ENCODE assay signal across 8 mouse cellular contexts in the genomic region with DNA sequence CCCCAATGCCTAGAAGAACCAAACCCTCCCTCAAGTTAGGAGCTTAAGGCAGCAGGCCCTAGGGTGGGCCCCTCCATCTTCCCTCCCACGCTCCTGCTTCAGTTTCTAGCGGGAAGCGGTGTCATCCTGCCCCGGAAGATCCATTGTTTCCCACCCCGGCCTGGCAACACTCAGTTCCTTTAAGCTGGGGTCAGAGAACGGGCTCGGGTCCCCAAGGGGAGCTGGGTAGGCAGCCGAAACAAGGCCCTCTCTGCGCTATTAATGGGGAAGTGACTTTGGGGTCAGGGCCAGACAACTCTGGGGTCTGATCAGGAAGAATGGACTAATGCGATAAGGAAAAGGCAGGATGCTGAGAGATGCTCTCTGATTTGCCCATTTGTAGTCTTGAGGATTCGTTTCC. TPM values are rescaled to one million over a fixed set of nuclear protein-coding genes. Genes with fewer than 3 reads are reported as not detected.
DNase-seq lines count a peak whose midpoint lies in the region; ATAC-seq and TF ChIP-seq lines count a peak whose summit lies in the region.

No protein-coding gene starts in this region.

- TF ChIP-seq POLR2A in ES-Bruce4 (IDR thresholded peaks at IDR 0.05; ENCODE audit: insufficient read depth, low read length): no peak

- H3K4me2 ChIP-seq in forebrain, embryonic 13.5 days: peak overlapping the region; percentile 85
- H3K4me2 ChIP-seq in limb, embryonic 11.5 days (ENCODE audit: low read depth, severe bottlenecking): peak overlapping the region; percentile 80
- peak overlapping the region; percentile 82 for H3K4me2 ChIP-seq in midbrain, postnatal 0 days (ENCODE audit: low read depth, low read length, poor library complexity, severe bottlenecking)

- no peaks in the 10 kb centered on the region for H3K36me3 ChIP-seq in ES-Bruce4 (ENCODE audit: control insufficient read depth, insufficient read depth, low read length, poor library complexity, severe bottlenecking)
- peaks cover 47% of the 10 kb centered on the region for H3K36me3 ChIP-seq in forebrain, embryonic 13.5 days (ENCODE audit: poor library complexity, severe bottlenecking)
- peaks cover 40% of the 10 kb centered on the region for H3K36me3 ChIP-seq in hindbrain, embryonic 10.5 days
- peaks cover 21% of the 10 kb centered on the region for H3K36me3 ChIP-seq in limb, embryonic 11.5 days (ENCODE audit: control insufficient read depth, insufficient read depth, low read length)
- H3K36me3 ChIP-seq in midbrain, postnatal 0 days (ENCODE audit: insufficient read depth, low read length): peaks cover 21% of the 10 kb centered on the region

- TF ChIP-seq CTCF in ES-Bruce4 (IDR thresholded peaks at IDR 0.05; ENCODE audit: low read depth, low read length): no peak
- TF ChIP-seq CTCF in midbrain, postnatal 0 days (IDR thresholded peaks at IDR 0.05): no peak

- H3K4me1 ChIP-seq in ES-Bruce4 (ENCODE audit: control insufficient read depth, insufficient read depth, low read length): no peaks in the 10 kb centered on the region
- peaks cover 47% of the 10 kb centered on the region for H3K4me1 ChIP-seq in forebrain, embryonic 13.5 days
- peaks cover 67% of the 10 kb centered on the region for H3K4me1 ChIP-seq in hindbrain, embryonic 10.5 days (replicated peaks)
- H3K4me1 ChIP-seq in limb, embryonic 11.5 days (ENCODE audit: control insufficient read depth, insufficient read depth, low read length): peaks cover 42% of the 10 kb centered on the region
- no peaks in the 10 kb centered on the region for H3K4me1 ChIP-seq in midbrain, postnatal 0 days (ENCODE audit: insufficient read depth, low read length)

- H3K27me3 ChIP-seq in ES-Bruce4 (ENCODE audit: control insufficient read depth, insufficient read depth, low read length, poor library complexity, severe bottlenecking): no peaks in the 10 kb centered on the region
- H3K27me3 ChIP-seq in forebrain, embryonic 13.5 days: peaks cover 30% of the 10 kb centered on the region
- H3K27me3 ChIP-seq in hindbrain, embryonic 10.5 days (ENCODE audit: insufficient read depth, poor library complexity, severe bottlenecking): peaks cover 32% of the 10 kb centered on the region
- no peaks in the 10 kb centered on the region for H3K27me3 ChIP-seq in limb, embryonic 11.5 days (ENCODE audit: control insufficient read depth, insufficient read depth, low read length)
- no peaks in the 10 kb centered on the region for H3K27me3 ChIP-seq in midbrain, postnatal 0 days (ENCODE audit: insufficient read depth, low read length)

- H3K9ac ChIP-seq in ES-Bruce4 (ENCODE audit: low read depth, poor library complexity, severe bottlenecking): peak overlapping the region; percentile 65
- peak overlapping the region; percentile 83 for H3K9ac ChIP-seq in forebrain, embryonic 13.5 days
- no peak overlapping the region for H3K9ac ChIP-seq in limb, embryonic 11.5 days (ENCODE audit: low read length)
- H3K9ac ChIP-seq in midbrain, postnatal 0 days (replicated peaks; ENCODE audit: low read length, poor library complexity, severe bottlenecking): peak overlapping the region; percentile 88

- peak overlapping the region; percentile 65 for H3K4me3 ChIP-seq in ES-Bruce4 (ENCODE audit: low read depth, low read length)
- H3K4me3 ChIP-seq in forebrain, embryonic 13.5 days: peak overlapping the region; percentile 67; the same call in 1 of the 2 replicates
- peak overlapping the region; percentile 77 for H3K4me3 ChIP-seq in hindbrain, embryonic 10.5 days
- peak overlapping the region; percentile 62; the same call in 1 of the 2 replicates for H3K4me3 ChIP-seq in limb, embryonic 11.5 days (ENCODE audit: low read depth, low read length)
- peak overlapping the region; percentile 65; the same call in 1 of the 2 replicates for H3K4me3 ChIP-seq in midbrain, postnatal 0 days (ENCODE audit: low read depth, low read length)

- no peaks in the 10 kb centered on the region for H3K9me3 ChIP-seq in ES-Bruce4 (replicated peaks; ENCODE audit: control insufficient read depth, insufficient read depth, low read length, poor library complexity, severe bottlenecking)
- H3K9me3 ChIP-seq in forebrain, embryonic 13.5 days (replicated peaks): no peaks in the 10 kb centered on the region
- H3K9me3 ChIP-seq in hindbrain, embryonic 10.5 days: no peaks in the 10 kb centered on the region
- no peaks in the 10 kb centered on the region for H3K9me3 ChIP-seq in limb, embryonic 11.5 days (ENCODE audit: control insufficient read depth, low read length)
- no peaks in the 10 kb centered on the region for H3K9me3 ChIP-seq in midbrain, postnatal 0 days (ENCODE audit: low read length)

- peak; percentile 65 for DNase-seq in adrenal gland, postnatal 10 days
- DNase-seq in hindbrain, embryonic 10.5 days (ENCODE audit: low spot score): no peak
- DNase-seq in limb, embryonic 11.5 days (ENCODE audit: low spot score): peak; percentile 39
- DNase-seq in midbrain, postnatal 0 days (ENCODE audit: low spot score): no peak
- DNase-seq in urinary bladder, postnatal 36 days (ENCODE audit: low spot score in 2 of 2): no peak
- DNase-seq in natural killer cell, adult 2 months (ENCODE audit: low spot score in 2 of 2): no peak

- no peak overlapping the region for H3K27ac ChIP-seq in ES-Bruce4 (ENCODE audit: insufficient read depth, low read length)
- peak overlapping the region; percentile 8; the same call in 1 of the 2 replicates for H3K27ac ChIP-seq in forebrain, embryonic 13.5 days
- peak overlapping the region; percentile 99 for H3K27ac ChIP-seq in hindbrain, embryonic 10.5 days
- H3K27ac ChIP-seq in limb, embryonic 11.5 days (replicated peaks; ENCODE audit: low read depth, low read length): no peak overlapping the region; the same call in 1 of the 2 replicates
- peak overlapping the region; percentile 34; the same call in 1 of the 2 replicates for H3K27ac ChIP-seq in midbrain, postnatal 0 days (ENCODE audit: low read depth, low read length)

- no peak for TF ChIP-seq EP300 in ES-Bruce4 (IDR thresholded peaks at IDR 0.05; ENCODE audit: insufficient read depth, low read depth, low read length)

- no peak for ATAC-seq in forebrain, embryonic 13.5 days
- no peak for ATAC-seq in limb, embryonic 11.5 days (ENCODE audit: insufficient number of reproducible peaks, low FRiP score, low TSS enrichment, low read depth)
- ATAC-seq in midbrain, postnatal 0 days (ENCODE audit: low FRiP score): no peak

- 30% methylated on average over 11 of the region's 11 CpGs for WGBS in forebrain, embryonic 13.5 days
- 29% methylated on average over 11 of the region's 11 CpGs for WGBS in hindbrain, embryonic 10.5 days
- 45% methylated on average over 11 of the region's 11 CpGs for WGBS in limb, embryonic 11.5 days
- WGBS in midbrain, postnatal 0 days: 28% methylated on average over 11 of the region's 11 CpGs

RNA-seq across cellular contexts. Expression of gene Tmem88, which starts 1.3 kb away (rescaled TPM):
- 15.7 and 16.6 TPM in 2 replicates for polyA plus RNA-seq in ES-Bruce4 (2011; ENCODE audit: insufficient read depth, insufficient read length, low read depth, missing spikeins)
- 10 to 100 TPM; 29.1 to 33.0 TPM for total RNA-seq in adrenal gland, postnatal 10 days (2021)
- polyA plus RNA-seq in forebrain, embryonic 13.5 days (2015; fragmentation: Nextera tagmentation; extraction: Ambion mirVana): 6.3 and 6.6 TPM in 2 replicates
- polyA plus RNA-seq in hindbrain, embryonic 10.5 days (2016; fragmentation: Nextera tagmentation; extraction: Ambion mirVana): 22.1 and 22.2 TPM in 2 replicates
- polyA plus RNA-seq in limb, embryonic 11.5 days (2014; fragmentation: Nextera tagmentation; extraction: Ambion mirVana): 22.7 and 23.6 TPM in 2 replicates
- 4.4 and 5.7 TPM in 2 replicates for total RNA-seq in midbrain, postnatal 0 days (2014; rRNA removed)
- 5.8 and 6.3 TPM in 2 replicates for polyA plus RNA-seq in midbrain, postnatal 0 days (2015; fragmentation: Nextera tagmentation; extraction: Ambion mirVana)

RNA-seq across cellular contexts. Expression of gene Cyb5d1, which starts 1.3 kb away (rescaled TPM):
- polyA plus RNA-seq in ES-Bruce4 (2011; ENCODE audit: insufficient read depth, insufficient read length, low read depth, missing spikeins): 21.1 and 21.5 TPM in 2 replicates
- 10 to 100 TPM; 32.4 to 38.9 TPM for total RNA-seq in adrenal gland, postnatal 10 days (2021)
- polyA plus RNA-seq in forebrain, embryonic 13.5 days (2015; fragmentation: Nextera tagmentation; extraction: Ambion mirVana): 45.9 and 48.6 TPM in 2 replicates
- polyA plus RNA-seq in hindbrain, embryonic 10.5 days (2016; fragmentation: Nextera tagmentation; extraction: Ambion mirVana): 47.2 and 51.7 TPM in 2 replicates
- 29.2 and 37.0 TPM in 2 replicates for polyA plus RNA-seq in limb, embryonic 11.5 days (2014; fragmentation: Nextera tagmentation; extraction: Ambion mirVana)
- total RNA-seq in midbrain, postnatal 0 days (2014; rRNA removed): 16.5 and 22.6 TPM in 2 replicates
- polyA plus RNA-seq in midbrain, postnatal 0 days (2015; fragmentation: Nextera tagmentation; extraction: Ambion mirVana): 18.2 and 18.8 TPM in 2 replicates

RNA-seq across cellular contexts. Expression of gene Naa38, which starts 1.5 kb away (rescaled TPM):
- polyA plus RNA-seq in ES-Bruce4 (2011; ENCODE audit: insufficient read depth, insufficient read length, low read depth, missing spikeins): 77.9 and 94.0 TPM in 2 replicates
- total RNA-seq in adrenal gland, postnatal 10 days (2021): 100 to 1,000 TPM; 124 to 138 TPM
- 100.0 and 108 TPM in 2 replicates for polyA plus RNA-seq in forebrain, embryonic 13.5 days (2015; fragmentation: Nextera tagmentation; extraction: Ambion mirVana)
- 148 and 159 TPM in 2 replicates for polyA plus RNA-seq in hindbrain, embryonic 10.5 days (2016; fragmentation: Nextera tagmentation; extraction: Ambion mirVana)
- polyA plus RNA-seq in limb, embryonic 11.5 days (2014; fragmentation: Nextera tagmentation; extraction: Ambion mirVana): 129 and 141 TPM in 2 replicates
- total RNA-seq in midbrain, postnatal 0 days (2014; rRNA removed): 32.6 and 95.9 TPM in 2 replicates
- 120 and 147 TPM in 2 replicates for polyA plus RNA-seq in midbrain, postnatal 0 days (2015; fragmentation: Nextera tagmentation; extraction: Ambion mirVana)

RNA-seq across cellular contexts. Expression of gene Kdm6b, which starts 16.7 kb away (rescaled TPM):
- polyA plus RNA-seq in ES-Bruce4 (2011; ENCODE audit: insufficient read depth, insufficient read length, low read depth, missing spikeins): 23.3 and 28.4 TPM in 2 replicates
- 10 to 100 TPM; 49.0 to 53.4 TPM for total RNA-seq in adrenal gland, postnatal 10 days (2021)
- 55.4 and 59.3 TPM in 2 replicates for polyA plus RNA-seq in forebrain, embryonic 13.5 days (2015; fragmentation: Nextera tagmentation; extraction: Ambion mirVana)
- 37.9 and 43.4 TPM in 2 replicates for polyA plus RNA-seq in hindbrain, embryonic 10.5 days (2016; fragmentation: Nextera tagmentation; extraction: Ambion mirVana)
- polyA plus RNA-seq in limb, embryonic 11.5 days (2014; fragmentation: Nextera tagmentation; extraction: Ambion mirVana): 42.4 and 44.5 TPM in 2 replicates
- total RNA-seq in midbrain, postnatal 0 days (2014; rRNA removed): 12.1 and 14.5 TPM in 2 replicates
- polyA plus RNA-seq in midbrain, postnatal 0 days (2015; fragmentation: Nextera tagmentation; extraction: Ambion mirVana): 18.9 and 22.7 TPM in 2 replicates

RNA-seq across cellular contexts. Expression of gene Chd3, which starts 27.6 kb away (rescaled TPM):
- 21.9 and 25.7 TPM in 2 replicates for polyA plus RNA-seq in ES-Bruce4 (2011; ENCODE audit: insufficient read depth, insufficient read length, low read depth, missing spikeins)
- 100 to 1,000 TPM in 1 of 2 experiments, 10 to 100 TPM in 1; 93.8 to 128 TPM for total RNA-seq in adrenal gland, postnatal 10 days (2021)
- polyA plus RNA-seq in forebrain, embryonic 13.5 days (2015; fragmentation: Nextera tagmentation; extraction: Ambion mirVana): 104 and 106 TPM in 2 replicates
- 45.1 and 46.9 TPM in 2 replicates for polyA plus RNA-seq in hindbrain, embryonic 10.5 days (2016; fragmentation: Nextera tagmentation; extraction: Ambion mirVana)
- 58.6 and 68.0 TPM in 2 replicates for polyA plus RNA-seq in limb, embryonic 11.5 days (2014; fragmentation: Nextera tagmentation; extraction: Ambion mirVana)
- 284 and 298 TPM in 2 replicates for total RNA-seq in midbrain, postnatal 0 days (2014; rRNA removed)
- polyA plus RNA-seq in midbrain, postnatal 0 days (2015; fragmentation: Nextera tagmentation; extraction: Ambion mirVana): 51.6 and 58.9 TPM in 2 replicates

Comparison
In these comparisons a context has a peak if more than half of its experiments do, and no peak if none do; other contexts are left out.
1. H3K27ac ChIP-seq: peak in forebrain, embryonic 13.5 days (single experiment), hindbrain, embryonic 10.5 days (single experiment) and midbrain, postnatal 0 days (single experiment); none in ES-Bruce4 (single experiment) and limb, embryonic 11.5 days (single experiment).
2. DNase-seq: peak in adrenal gland, postnatal 10 days (single experiment) and limb, embryonic 11.5 days (single experiment); none in hindbrain, embryonic 10.5 days (single experiment), midbrain, postnatal 0 days (single experiment), urinary bladder, postnatal 36 days (0 of 2) and natural killer cell, adult 2 months (0 of 2).
3. Peak in every context shown above with its lines, with median percentiles within 50 percentile points of each other: H3K4me3 ChIP-seq and H3K4me2 ChIP-seq.